Mouse (Mus musculus) telencephalon, adult 2 months (tissue): ENCODE results near the gene Ift81.
"Not testable (repeated sequence)": the region's sequence is repeated elsewhere in the genome, so short reads cannot be mapped to it uniquely, and the experiment has no call there.

Experiments
- DNase-seq: peaks from one replicate; pipeline ENCODE4 v3.0.0-alpha.2; 2011; ENCODE audit warnings: low read depth, low spot score

Gene Ift81

GRCm38 (mm10) chr5:122613908-122614732, at the start of gene Ift81:
Gene Ift81, minus strand, starts transcription at chr5:122614518.
- peak; percentile 91 for DNase-seq

- DNase-seq = no peak
Measured at GRCm38 (mm10) chr5:122662501-122662900, 48.2 kb upstream of the Ift81 start.

- no peak for DNase-seq
Measured at GRCm38 (mm10) chr5:122656808-122657207, 42.5 kb upstream of the Ift81 start.

- no peak for DNase-seq
Measured at GRCm38 (mm10) chr5:122654268-122654573, 39.9 kb upstream of the Ift81 start.

GRCm38 (mm10) chr5:122653446-122654267, 39.3 kb upstream of the Ift81 start:
- peak; percentile 73 for DNase-seq

- peak; percentile 75 for DNase-seq
Measured at GRCm38 (mm10) chr5:122653112-122653445, 38.8 kb upstream of the Ift81 start.

- DNase-seq = no peak
Measured at GRCm38 (mm10) chr5:122652506-122652905, 38.2 kb upstream of the Ift81 start.

- DNase-seq = no peak
Measured at GRCm38 (mm10) chr5:122650100-122650499, 35.8 kb upstream of the Ift81 start.

GRCm38 (mm10) chr5:122649264-122649663, 34.9 kb upstream of the Ift81 start:
- DNase-seq = peak; percentile 93

GRCm38 (mm10) chr5:122647952-122648374, 33.6 kb upstream of the Ift81 start:
- not testable (repeated sequence) for DNase-seq

GRCm38 (mm10) chr5:122647256-122647924, 33.1 kb upstream of the Ift81 start:
- no peak for DNase-seq

- DNase-seq = no peak
Measured at GRCm38 (mm10) chr5:122646050-122646449, 31.7 kb upstream of the Ift81 start.

- no peak for DNase-seq
Measured at GRCm38 (mm10) chr5:122645290-122645689, 31.0 kb upstream of the Ift81 start.

GRCm38 (mm10) chr5:122644111-122644607, 29.8 kb upstream of the Ift81 start:
- no peak for DNase-seq

GRCm38 (mm10) chr5:122643701-122644100, 29.4 kb upstream of the Ift81 start, which contains the start of gene P2rx7:
Gene P2rx7, plus strand, starts transcription at chr5:122643911.
- DNase-seq = no peak

- DNase-seq = no peak
Measured at GRCm38 (mm10) chr5:122639986-122640385, 25.7 kb upstream of the Ift81 start.

- no peak for DNase-seq
Measured at GRCm38 (mm10) chr5:122639517-122639916, 25.2 kb upstream of the Ift81 start.

GRCm38 (mm10) chr5:122638296-122638695, 24.0 kb upstream of the Ift81 start:
- no peak for DNase-seq

- DNase-seq = no peak
Measured at GRCm38 (mm10) chr5:122636958-122637357, 22.6 kb upstream of the Ift81 start.

- no peak for DNase-seq
Measured at GRCm38 (mm10) chr5:122636308-122636707, 22.0 kb upstream of the Ift81 start.

GRCm38 (mm10) chr5:122635228-122635627, 20.9 kb upstream of the Ift81 start:
- no peak for DNase-seq

- peak; percentile 64 for DNase-seq
Measured at GRCm38 (mm10) chr5:122627243-122627642, 12.9 kb upstream of the Ift81 start.
